Mouse (Mus musculus) limb, embryonic 12.5 days (tissue): ENCODE data around the gene Msi2. TPM values are rescaled to one million over a fixed set of nuclear protein-coding genes. Genes with fewer than 3 reads are reported as not detected.

Source experiments
- microRNA-seq: library from miRNA; unstranded; fragments of <30 nt; microRNA quantifications from one replicate; pipeline ENCODE4, GENCODE M21; 2017
- polyA plus RNA-seq: library from polyadenylated mRNA; unstranded; fragments of >200 nt; fragmentation: Nextera tagmentation; extraction: Ambion mirVana; gene quantifications from 2 replicates; pipeline ENCODE4 v1.2.1, GENCODE M21; 2016

Gene Msi2
- polyA plus RNA-seq, 1 experiment from 2014 or later: 24.0 TPM

Small RNAs within 50 kb of the gene (microRNA-seq; reads per million reads assigned to microRNA genes)
- gene Mir378b: 2.1 reads per million

Other genes starting within 250 kb of the Msi2 start
- 15.3 and 16.7 TPM in 2 replicates for gene Akap1, start 146.1 kb upstream of the Msi2 start, polyA plus RNA-seq
- 68.8 and 71.2 TPM in 2 replicates for gene Scpep1, start 237.0 kb upstream of the Msi2 start, polyA plus RNA-seq
- not detected in 2 replicates for gene Elobl, start 248.4 kb upstream of the Msi2 start, polyA plus RNA-seq